Mouse (Mus musculus) gastrocnemius, postnatal 25 days (tissue): ENCODE results near the gene Tigd4. TPM values are rescaled to one million over a fixed set of nuclear protein-coding genes. Genes with fewer than 3 reads are reported as not detected.
"Not testable (repeated sequence)": the region's sequence is repeated elsewhere in the genome, so short reads cannot be mapped to it uniquely, and the experiment has no call there.

Experiments used
- DNase-seq: peaks from one replicate; pipeline ENCODE4 v3.0.0; 2022
- long read RNA-seq, 2 experiments: library from polyadenylated mRNA; stranded (forward); transcript quantifications; one replicate each; pipeline ENCODE4 v2.0.0; 2021
- total RNA-seq, 2 experiments: library from RNA; stranded (reverse); gene quantifications; 1 replicate in 1 of 2; 2 replicates in 1 of 2; pipeline ENCODE4 v1.2.3; 2021

Tigd4 gene
- total RNA-seq = 10 to 100 TPM in 1 of 2 experiments, 1 to 10 TPM in 1; 5.5 to 11.2 TPM
- long read RNA-seq, experiment 1 = 0 reads
- long read RNA-seq, experiment 2, partial matches to known transcripts = 0 of 2 reads
- long read RNA-seq, experiment 2, other reads (novel, unspliced or antisense) = 0 of 2 reads

DNA sequence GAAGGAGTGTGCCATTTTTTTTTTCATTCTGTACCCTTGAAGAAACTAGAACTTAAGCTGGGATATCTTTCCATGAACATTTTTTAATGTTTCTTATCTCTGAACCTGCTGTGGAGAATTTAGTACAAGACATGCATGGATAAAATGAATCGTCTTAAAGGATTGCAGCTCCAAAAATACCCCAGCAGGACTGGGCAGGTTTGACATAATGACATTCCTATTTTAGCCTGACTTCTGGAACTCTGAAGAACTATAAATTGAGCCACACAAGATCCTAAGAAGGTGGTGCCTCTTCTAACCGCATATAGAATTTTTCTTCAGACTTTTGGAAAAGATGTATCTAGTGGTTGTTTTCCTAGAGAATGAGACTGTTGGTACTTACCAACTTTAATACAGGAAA is at the start of gene Tigd4:
TSS of gene Tigd4 (plus strand) at position 301 of the 400 bp plus-strand sequence.
- no peak for DNase-seq

DNA sequence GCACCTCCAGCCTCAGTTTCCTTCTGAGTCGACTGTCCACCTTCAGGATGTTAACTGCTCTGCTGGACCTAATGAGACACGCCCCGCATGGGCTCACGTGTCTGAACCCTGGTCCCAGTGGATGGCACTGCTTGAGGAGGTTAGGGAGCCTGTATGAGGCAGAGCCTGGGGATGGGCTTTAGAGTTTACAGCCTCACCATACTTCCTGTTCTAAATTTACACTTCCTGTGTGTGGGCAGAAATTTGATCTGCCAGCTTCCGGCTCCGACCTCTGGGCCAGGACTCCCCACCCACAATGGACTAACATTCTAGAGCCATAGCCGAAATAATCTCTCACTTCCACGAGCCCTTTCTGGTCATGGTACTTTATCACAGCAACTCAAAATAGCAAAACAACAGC is 46.2 kb upstream of the Tigd4 start:
- DNase-seq = no peak

DNA sequence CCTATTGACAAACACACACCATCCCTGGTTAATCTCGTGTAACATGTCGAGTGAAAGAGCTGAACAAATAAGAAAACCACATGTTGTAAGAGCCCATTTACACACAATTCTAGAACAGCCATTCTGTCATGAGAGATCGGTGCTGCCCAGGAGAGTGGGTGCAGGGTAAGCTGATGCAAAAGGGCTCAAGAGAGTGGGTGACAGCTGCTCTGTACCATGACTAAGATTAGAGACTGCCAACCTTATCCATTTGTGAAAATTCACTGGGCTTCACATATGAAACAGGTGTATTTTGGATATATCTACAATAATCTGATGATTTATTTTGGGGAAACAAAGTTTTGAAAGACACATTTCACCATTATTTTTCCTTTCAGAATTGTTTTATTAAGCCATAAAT is 37.6 kb upstream of the Tigd4 start:
- DNase-seq = no peak

DNA sequence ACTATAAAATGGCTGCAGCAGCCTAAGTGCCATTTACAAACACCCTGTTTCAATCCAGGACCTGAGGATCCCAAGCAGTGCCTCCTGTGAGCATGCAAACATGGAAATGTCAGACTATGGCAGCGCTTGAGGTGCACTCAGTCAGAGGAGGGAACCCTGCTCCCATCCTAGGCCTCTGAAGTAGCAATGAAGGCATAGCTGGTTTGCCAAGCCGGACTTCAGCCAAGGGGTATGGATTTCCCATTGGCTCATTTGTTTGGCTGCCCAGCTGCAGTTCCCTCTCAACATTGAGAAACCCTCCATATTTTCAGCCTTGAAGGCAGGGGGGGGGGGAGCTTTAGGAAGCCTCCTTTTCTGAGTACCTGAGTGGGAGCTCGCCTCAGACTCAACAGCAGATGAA is 35.1 kb upstream of the Tigd4 start:
- DNase-seq = peak; percentile 45

DNA sequence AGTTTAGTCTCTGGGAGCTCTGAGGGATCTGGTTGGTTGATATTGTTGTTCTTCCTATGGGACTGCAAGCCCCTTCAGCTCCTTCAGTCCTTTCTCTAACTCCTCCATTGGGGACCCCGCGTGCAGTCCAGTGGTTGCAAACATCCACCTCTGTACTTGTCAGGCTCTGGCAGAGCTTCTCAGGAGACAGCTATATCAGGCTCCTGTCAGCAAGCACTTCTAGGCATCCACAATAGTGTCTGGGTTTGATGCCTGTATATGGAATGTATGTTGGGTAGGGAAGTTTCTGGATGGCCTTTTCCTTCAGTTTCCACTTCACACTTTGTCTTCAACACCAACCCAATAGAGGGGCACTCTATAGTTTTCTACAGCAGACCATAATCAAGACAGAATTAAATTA is 30.5 kb upstream of the Tigd4 start:
- not testable (repeated sequence) for DNase-seq

DNA sequence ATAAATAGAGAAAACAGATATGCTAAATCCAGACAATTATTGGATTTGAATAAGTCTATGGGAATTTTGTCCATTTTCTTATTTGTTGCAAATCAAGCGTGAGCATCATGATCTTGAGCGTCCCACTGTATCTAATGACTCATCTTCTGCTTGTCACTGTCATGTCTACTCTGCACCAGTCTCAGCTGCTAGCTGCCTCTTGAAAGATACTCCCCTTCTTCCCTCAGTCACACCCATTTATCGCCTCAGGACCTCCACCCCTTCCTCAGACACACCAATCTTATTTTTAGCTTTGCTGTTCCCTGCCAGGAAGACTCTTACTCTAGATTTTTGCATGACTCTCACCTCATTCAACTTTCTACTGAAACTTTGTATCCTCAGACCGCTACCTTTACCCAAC is 30.0 kb upstream of the Tigd4 start:
- no peak for DNase-seq

DNA sequence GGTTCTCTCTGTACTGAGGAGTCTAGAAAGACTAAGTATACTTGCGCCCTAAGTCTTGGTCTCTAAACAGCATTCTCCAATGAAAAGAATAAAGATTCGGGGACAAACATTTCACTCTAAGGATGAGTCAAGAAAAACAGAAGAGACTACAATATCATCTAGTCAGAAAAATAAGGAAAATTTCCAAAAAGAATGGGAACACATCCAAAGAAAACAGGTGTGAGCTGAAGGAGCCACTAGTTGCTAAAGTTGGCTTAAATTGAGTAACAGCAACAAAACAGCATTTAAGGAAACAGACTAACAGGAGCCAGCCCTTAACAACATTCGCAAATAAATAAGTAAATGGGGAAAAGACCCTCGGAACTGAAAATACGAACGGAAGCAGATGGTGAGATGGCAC is 24.8 kb upstream of the Tigd4 start:
- DNase-seq = no peak

DNA sequence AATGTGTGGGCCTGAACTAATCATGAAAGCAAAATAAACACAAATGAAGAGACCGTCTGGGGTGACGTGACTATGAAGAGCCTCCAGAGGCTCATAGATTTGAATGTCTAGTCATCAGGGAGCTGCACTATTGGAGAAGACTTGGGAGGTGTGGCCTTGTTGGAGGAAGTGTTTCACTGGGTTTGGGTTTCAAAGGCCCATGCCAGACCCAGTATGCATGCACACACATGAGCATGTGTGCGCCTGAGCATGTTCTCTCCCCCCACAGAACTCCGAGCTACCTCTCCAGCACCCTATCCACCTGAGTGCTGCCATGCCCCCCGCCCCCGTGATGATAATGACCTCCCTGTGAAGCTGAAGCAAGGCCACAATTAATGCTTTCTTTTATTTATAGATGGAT is 23.8 kb upstream of the Tigd4 start:
- DNase-seq = no peak

DNA sequence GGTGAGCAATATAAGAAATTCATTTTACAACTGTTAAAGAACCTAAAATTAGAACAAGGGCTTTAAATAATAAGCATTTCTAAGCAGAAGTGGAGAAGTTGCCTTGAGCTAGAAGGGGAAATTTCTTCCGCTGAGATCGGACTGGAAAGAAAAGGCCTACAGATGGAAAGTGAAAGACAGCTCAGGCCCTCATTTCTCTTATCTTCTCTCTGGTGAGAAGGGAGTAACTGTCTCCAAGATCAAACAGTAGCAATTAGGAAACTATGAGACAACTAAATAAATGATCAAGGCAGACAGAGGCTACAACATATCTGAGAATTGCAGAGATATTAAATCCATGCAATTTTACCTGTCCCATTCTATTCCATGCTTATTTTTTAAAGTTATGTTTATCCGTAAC is 22.9 kb upstream of the Tigd4 start:
- DNase-seq = no peak

DNA sequence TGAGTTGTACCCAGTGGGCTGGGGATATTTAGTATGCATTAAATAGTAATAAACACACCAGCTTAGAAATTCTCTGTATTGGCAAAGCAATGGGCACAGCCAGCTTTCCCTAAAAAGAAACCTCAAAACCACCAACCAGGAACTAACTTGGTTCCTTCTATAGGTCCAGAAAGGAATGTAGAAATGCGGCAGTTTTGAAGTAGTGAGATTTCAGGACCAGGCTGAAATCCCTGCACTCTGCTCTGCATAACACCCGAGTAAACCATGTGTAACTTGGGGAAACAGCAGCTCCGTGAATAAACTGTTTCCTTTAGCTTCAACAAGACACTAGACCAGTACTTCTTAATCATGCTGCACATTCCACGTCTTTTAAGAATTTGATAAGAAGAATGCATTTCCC is 12.7 kb upstream of the Tigd4 start:
- no peak for DNase-seq

DNA sequence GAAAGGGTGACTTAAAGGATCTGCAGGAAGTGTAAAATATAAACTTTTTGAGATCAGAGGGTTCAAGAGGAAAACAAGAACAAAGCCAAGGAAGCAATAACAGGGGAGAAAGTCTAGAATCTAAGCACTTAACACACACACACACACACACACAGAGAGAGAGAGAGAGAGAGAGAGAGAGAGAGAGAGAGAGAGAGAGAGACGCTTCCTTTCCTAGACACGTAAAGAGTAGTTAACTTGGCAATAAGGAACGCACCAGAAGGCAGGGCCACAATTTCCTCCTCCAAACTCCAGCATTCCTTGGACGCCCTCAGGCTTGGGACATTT is 11.7 kb upstream of the Tigd4 start:
- no peak for DNase-seq

DNA sequence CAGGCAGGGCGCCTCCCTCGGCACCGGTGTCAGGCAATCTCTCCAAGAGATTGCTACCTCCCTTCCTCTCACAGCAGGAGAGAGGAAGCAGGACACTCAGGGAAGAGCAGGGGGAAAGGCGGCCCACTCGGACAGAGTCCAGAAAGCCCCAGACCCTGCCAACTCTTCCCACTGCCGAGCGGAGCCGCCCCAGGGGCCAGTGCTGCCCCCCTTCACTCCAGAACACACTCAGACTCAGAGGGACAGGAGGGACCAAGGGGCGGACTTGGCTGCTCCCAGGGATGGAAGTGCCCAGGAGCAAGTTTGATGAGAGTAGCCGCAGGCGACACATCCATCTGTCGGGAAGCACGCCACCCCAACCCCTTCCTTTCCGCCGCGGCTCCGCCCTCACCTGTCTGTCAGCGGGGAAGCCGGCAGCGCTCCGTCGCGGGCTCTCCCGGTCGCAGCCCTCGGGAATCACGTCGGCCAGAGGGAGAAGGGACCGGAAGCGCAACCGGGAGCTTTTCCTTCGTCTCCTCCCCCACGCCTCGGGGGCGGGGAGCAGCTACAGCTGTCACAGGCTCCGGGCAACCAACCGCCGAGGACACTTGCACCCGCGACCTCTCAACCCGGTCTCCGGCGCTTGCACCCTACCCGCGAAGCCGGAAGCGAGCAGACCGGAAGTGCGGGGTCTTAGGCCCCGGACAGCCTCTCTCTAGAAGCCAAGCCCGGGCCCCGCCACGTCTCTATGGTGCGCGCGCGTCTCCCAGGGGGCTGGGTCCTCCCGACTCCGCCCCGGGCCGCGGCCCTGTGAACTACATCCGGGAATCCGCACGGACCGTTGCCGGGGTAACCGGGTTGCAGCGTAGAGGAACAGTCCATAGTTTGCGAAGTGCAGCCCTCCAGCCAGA is 11.1 kb upstream of the Tigd4 start, which contains the start of gene Arfip1:
TSS of gene Arfip1 (minus strand) at position 603 of the 890 bp plus-strand sequence.
- peak; percentile 97 for DNase-seq

DNA sequence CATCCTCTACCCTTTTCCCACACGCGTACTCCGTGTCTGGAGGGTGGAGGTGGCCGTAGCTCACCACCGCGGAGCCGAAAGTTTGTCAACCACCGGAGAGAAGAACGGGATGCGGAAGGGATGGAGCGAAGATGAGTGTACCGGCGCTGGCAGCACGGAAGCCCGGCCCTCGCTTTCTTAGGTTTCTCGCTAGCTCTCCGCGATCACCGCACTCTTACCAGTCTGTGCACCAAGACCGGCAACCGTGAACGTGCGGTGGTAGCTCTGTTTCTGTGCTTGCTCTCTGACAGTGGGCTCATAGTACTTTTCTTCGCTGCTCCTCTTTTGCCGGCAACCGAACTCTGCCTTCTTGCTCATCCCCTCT is 10.5 kb upstream of the Tigd4 start:
- no peak for DNase-seq

DNA sequence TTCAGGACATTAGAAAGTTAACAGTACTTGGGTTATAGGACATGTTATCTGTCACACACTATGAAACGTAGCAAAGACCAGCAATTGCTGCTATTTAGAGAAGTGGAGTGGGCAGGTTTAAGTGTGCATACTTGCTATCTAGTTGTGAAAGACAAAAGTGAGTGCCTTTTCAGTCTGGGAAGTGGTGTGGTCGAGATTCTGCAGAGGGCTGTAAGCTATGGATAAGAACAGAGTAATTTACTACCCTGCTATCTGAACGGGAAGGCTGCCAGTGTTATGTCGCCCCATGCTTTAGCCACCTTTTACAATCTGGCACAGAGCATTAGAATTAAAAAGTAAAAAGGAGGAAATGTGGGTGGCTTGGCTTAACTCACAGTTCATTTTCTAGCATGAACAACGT is 6.6 kb upstream of the Tigd4 start:
- no peak for DNase-seq

DNA sequence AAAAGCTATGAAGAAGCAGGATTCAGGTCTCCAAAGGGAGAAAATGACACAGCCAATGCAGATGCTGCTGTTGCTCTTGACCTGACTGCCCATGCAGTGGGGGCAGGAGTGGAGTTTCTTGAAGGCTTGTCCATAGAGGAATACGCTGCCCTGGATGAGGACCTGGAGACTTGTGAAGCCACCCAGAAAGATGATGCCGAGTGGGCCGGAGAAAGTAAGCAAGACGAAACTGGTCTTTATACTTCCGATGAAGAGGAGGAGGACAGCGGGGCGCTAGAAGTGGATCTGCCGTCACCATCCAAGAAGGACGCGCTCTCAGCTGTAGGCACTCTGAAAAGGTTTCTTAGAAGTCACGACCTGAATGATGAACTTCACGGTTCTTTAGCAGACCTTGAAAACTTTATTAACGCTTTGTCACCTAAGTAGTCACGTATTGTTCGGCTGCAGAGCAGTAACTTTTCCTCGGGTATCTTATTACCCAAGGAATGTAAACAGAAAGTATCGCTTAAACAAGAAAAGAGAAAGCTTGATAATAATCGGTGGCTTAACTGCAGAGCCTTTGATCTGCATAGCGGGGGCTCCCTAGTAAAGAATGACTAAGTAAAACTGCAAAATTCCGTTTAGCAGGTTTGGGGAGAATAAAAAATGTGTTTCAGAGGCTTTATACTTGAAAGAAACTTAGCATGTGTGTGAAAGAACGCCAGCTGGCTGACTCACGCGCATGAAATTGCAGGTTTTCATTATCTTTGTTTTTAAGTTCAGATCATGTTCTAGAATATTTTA is 1.7 kb downstream of the Tigd4 start:
- no peak for DNase-seq

DNA sequence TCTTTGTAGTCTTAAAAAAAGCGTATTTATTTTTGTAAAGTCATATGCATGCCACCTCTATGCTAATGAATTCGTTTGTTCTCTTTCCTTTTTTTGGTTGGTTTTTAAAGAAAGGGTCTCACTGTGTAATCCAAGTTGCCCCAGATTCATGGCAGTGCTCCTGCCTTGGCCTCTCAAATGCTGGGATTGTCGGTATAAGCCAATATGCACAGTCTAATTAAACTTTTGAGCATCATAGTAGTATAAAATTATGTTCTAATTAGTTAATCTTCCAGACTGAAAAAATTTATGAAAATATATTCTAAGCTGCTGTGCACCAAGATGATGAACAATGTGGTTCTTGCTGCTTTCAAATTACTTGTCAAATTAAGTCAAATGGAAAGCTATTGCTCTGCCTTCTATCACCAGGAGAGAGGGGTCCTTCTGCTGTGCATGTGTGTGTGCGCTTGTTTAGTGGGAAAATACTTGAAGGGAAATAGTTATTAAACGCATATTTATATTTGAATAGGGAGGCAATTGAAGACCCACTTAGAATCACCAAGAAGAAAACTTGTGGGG is 2.4 kb downstream of the Tigd4 start:
- no peak for DNase-seq

DNA sequence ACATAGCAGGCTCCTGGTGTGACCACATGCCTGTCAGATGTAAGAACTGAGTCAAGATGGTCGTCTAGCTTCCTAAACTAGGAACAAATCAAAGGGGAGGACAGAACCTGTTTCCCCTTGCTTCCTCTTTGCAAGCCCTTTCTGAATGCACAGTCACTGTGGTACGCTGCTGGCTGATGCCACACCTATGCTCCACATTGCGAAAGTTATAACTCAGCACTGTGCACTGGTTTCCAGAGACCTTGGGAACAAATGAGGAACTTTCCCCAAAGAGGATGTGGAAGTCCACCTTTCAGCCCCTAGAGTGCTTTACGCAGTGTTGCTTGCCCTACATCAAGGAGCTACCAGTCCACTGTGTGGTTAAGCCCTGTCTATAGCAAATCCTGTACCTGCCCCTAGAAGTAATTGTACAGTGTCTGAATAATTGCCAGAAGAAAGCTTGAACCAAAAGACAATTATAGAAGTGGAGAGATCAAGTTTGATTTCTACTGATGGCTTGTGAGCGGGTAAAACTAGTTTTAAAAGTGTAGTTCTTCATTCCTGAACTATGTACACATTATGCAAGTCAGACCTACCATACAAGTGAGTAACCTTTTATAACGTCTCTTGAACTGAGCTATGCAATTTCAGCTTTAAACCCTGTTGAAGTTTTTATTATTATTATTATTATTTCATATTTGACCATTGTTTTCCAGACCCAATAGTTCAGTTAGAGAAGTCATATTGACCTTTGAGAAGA is 4.8 kb downstream of the Tigd4 start:
- no peak for DNase-seq

DNA sequence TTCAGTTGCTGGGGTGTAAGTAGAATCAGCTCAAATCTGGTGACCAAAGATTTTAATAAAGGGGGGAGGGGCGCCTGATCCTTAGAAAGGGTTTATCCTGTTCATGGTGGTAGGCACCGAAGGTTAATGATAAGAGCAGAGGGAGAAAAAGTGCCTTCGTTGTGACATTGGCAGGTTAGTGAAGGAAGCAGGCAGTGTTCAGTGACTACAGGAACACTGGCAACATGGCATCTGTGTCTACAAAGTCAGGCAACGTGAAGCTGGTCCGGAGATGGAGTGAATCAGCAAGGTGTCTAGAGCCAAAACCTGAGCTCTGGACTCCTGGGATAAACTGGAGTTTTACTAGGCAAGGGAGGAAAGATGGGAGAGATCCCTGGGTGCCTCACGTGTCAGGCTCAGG is 5.4 kb downstream of the Tigd4 start:
- no peak for DNase-seq

DNA sequence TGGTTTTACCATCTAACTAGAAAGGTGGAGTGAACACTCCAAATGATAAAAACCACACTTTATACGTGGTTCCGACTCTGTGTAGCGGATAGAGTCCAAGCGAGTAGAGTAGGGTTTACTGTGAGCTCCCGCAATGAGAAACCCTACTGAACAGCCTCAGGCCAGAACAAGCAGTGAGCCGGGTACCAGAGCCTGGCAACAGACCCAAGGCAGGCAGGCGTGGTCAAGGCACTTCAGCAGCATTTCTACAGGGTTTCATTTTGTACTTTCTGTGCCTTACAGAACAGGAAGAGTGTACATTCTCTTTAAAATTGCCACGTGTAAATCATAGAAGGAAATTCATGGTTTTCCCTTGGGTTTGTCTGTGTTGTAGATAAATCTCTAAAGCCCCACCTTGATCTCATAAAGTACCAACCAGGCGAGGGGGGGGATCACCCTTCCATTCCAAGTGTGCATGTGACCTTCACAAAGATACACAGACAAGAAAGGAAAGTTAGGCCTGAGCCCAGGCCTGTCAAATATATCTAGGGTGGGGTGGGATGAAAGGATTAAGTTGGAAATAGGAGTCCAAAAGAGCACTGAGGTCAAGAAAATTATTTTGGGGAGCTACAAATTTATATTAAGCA is 8.6 kb downstream of the Tigd4 start:
- no peak for DNase-seq

DNA sequence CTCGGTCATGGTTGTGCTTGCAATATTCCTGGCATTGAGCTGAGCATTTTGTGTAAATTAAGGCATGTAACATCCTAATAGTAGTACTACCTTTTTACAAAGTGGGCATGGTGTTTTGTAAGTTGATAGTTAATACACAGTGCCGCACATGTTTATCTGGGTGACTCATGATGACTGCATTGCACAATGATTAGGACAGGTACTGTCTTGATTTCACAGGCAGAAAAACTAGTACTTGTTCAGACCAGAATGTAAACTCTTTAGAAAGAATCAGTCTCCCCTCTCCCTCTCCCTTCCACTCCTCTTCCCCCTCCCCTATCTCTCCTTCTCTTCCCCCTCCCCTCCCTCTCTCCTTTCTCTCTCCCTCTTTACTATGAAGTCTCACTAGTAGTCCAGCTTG is 9.4 kb downstream of the Tigd4 start:
- DNase-seq = no peak

DNA sequence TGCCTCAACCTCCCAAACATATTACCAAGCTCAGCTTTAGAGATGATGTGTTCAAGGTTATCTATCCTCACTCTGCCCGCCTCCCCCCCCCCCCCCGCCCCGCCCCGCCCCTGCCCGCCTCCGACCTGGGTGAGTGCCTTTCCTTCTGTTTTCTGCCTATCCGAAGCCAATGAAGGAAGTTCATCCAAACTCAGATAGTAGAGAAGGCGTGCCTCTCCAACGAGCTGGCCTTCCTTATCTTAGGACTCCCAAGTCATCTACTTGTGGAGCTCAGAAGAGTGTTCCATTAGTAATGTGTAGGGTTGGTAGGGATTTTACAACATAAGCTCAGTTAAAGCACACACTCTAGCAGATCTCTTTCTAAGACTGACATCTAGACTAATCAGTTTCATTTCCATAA is 9.8 kb downstream of the Tigd4 start:
- DNase-seq = no peak

DNA sequence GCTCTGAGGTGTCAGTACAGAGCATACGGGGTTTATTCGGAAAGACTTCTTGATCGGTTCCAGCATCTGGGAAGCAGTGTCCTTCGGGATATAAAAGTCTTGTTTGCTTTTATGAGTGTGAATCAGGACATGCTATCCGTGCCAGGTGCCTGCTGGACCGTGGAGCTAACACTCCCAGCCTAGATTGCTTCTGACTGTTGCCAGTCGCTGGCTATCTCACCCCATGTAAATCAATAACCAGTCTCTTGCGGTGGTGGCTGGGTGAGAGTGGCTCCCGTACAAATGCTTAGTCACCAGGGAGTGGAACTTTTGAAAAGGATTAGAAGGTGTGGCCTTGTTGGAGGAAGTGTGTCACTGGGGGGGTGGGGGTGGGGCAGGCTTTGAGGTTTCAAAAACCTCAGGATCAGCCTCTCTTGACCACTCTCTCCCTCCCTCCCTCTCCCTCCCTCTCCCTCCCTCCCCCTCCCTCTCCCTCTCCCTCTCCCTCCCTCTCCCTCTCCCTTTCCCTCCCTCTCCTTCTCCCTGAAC is 16.9 kb downstream of the Tigd4 start:
- no peak for DNase-seq
